Mouse (Mus musculus) cerebellum, adult 8-10 months (tissue): ENCODE results near the gene Slc34a2.

Experiments used
- DNase-seq: peaks from one replicate; pipeline ENCODE4 v3.0.0; 2022

Gene Slc34a2

DNA sequence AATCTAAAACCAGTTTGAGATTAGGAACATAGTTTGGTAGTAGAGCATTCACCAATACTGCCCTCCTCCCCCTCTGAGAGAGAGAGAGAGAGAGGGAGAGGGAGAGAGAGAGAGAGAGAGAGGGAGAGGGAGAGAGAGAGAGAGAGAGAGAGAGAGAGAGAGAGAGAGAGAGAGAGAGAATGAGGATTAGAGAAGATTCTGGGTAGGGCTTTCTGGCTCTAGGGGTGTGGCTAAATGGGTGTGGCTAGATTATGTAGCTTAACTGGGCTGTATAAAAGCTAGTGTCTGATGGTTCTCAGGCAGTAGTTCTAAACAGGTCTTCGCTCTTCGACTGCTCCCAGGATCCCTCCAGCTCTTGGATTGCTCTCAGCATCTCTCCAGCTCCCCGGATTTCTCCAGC lies at the start of gene Slc34a2:
Slc34a2 (plus strand) TSS at position 301 of the 400 bp plus-strand sequence.
- DNase-seq = no peak

DNA sequence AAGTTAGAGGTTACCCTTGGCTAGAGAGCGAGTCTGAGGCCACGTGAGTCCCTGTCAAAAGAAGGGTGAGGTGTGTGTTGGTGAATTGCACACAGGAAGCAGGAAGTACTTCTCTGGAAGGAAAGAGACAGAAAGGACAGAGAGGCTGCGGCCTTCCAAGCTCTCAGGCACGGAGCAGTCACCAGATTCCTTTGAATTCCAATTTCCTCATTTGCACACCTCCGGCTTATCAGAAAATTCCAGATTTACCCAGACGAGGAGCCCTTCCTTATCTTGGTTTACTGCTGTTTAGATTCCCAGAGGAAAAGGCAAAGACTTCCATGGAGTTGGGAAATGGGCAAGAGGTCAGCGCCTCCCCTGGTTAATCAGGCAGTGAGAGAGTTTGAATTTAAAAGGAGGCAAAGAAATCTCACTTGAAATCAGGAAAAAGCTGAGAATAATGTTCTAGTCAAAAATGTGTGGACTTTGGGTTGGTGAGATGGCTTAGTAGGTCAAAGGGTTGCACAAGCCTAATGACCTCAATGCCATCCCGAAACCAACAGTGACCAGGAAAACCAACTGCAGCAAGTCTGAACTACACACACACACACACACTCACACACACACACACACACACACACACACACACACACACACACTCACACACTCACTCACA lies 47.1 kb upstream of the Slc34a2 start:
- no peak for DNase-seq

DNA sequence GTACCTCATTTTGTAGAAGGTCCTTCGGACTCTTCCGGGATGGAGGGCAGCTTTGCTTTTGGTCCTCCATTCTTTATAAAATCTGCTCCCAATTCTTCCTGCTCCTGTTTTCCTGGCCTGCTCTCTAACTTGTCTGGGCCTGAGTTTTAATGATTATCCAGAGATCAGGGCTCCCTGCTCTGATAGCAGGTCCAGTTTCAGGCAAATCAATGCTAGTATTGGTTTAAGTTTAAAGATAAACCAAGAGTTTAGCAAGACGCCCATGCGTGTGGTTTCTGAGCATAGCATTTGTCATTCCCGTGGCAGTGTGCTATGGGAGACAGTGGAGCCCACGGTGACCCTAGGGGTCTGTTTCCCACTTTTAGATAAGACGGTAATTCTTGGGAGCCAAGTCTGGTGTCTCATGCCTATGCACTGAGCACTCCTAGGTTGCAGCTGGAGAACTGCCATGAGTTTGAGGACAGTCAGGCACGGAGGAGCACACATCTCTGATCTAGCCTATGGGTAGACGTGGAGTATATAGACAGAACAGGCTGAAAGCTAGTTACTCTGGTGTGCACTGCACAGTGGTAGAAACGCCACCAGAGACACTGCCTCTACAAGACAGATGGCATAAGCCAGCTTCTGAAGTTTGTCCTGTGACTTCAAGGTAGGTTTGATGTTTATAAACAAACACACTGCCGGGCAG lies 45.5 kb upstream of the Slc34a2 start:
- no peak for DNase-seq

DNA sequence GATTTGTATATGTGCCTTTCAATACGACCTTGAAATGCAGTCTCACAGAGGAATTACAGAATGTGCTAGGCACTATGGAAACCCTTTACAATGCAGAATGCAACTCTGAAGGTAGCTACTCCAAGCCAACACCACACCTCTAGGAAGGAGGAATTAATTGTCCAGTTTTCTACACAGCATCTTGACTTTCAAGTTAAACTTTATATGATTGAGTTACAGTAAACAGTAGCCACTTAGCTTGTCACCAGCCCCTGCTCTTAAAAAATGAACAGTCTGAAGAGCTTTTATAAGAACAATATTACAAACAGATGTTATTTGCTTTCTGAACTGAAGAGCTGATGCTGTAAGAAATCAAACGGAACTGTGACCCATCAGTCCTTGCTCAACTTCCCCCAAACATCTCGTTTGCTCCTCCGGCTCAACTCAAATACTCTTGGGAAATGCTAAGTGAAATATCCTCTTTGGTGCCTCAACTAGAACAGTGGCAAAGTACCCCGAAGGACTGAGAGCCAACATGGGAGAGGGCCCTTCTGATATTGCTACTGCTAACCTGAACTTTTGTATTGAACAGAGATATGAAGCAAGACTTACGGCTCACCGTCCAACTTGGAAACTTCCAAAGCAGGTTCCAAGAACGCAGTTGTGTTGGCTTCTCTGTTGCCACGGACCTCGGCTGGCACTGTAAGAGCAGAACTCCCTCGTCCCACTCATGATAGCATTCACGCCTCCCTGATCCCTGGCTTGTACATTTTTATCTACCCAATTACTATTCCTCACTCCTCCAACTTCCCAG lies 44.2 kb upstream of the Slc34a2 start:
- no peak for DNase-seq

DNA sequence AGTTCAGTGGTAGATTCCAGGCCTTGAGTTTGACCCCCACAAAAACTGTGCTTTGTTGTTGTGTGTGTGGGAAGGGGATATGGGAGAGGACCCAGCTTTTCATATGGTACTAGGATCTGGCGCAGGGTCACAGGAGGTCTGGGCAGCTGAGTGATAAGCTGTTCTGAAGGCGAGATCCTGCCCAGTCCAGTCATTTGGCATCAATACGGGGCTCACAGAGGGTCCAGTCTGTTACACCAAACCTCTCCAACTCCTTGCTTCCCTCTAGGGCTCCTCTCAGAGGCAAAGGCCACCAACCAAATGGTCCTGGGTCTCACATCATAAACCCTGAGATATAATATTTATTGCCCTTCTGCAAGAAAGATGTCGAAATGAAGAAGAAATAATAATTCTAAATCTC lies 42.4 kb upstream of the Slc34a2 start:
- DNase-seq = no peak

DNA sequence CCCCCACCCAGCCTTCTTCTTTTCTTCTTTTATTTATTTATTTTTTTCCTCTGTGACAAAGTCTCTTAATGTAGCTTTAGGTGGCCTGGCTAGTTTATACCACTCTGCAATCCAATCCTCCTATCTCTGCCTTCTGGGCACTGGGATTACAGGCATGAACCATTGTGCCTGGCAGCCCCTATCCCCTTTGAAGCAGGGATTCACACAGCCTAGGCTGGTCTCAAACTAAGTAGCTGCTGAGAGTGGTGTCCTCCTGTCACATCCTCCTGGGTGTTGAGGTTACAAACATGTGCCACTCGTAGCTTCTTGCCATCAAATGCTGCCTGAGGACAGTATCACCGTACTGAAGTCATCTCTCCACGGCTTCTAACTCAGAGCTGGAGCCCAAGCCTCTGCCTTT lies 41.7 kb upstream of the Slc34a2 start:
- DNase-seq = no peak

DNA sequence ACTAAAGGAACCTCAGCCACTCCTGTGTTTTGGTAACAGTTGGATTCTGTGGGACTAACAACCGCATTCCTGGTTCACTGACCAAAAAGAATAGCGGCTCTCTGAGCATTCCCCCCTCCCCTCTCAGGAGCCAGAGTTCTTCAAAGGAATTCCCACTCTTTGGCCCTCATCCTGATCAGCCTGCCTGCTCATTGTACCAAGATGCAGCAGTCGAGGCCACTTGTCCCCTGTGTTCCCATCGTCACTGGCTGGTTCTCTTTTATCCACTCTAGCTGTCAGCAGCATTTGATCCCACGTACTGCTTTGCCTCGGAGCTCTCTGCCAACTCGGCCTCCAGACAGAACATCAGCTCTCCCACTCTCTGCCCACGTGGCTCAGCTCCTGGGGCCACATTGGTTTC lies 41.3 kb upstream of the Slc34a2 start:
- no peak for DNase-seq

DNA sequence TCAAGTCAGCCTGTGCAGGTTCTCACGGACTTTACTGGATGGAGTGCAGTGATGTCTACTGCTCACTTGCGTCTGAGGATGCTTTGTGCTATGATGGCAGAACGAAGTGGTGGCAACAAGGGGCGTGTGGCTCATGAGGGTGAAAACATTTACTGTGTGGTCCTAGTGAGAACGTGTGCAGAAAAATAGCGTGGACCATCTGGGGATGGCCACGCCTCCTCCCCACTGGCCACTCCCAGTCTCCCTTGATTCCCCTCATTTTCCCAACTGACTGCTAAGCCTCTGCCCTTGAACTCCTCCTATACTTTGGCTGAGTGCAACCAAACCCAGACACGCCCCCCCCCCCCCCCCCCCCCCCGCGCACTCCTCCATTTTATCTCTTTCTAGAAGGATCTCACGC lies 40.8 kb upstream of the Slc34a2 start:
- DNase-seq = no peak

DNA sequence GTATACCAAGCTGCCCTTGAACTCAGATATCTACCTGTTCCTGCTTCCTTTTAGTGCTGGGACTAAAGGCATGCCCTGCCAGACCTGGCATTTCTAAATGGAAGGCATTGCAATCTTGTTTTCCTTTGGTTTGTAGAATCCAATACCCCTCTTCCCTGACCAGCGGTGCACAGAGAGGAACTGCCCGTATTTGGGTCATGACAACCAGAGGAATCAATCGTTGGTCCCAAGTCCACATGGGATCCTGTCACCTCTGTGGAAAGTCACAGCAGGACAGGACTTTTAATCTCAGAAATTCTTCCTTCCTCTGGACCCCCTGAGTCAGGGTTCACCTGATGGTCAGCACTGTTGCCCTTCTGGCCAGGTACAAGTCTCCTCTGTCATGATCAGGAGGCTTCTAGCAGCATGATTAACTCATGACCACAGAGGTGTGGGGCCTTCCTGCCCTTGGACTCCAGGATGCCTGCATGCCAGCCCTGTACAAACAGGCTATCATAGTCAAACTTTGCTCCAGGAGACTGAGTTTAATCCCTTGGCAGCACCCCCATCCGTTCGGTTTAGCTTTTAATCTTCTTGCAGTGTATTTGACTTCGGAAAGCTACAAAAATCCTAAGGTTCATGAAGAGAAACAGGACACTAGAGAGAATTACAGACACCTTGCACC lies 39.7 kb upstream of the Slc34a2 start:
- DNase-seq = no peak

DNA sequence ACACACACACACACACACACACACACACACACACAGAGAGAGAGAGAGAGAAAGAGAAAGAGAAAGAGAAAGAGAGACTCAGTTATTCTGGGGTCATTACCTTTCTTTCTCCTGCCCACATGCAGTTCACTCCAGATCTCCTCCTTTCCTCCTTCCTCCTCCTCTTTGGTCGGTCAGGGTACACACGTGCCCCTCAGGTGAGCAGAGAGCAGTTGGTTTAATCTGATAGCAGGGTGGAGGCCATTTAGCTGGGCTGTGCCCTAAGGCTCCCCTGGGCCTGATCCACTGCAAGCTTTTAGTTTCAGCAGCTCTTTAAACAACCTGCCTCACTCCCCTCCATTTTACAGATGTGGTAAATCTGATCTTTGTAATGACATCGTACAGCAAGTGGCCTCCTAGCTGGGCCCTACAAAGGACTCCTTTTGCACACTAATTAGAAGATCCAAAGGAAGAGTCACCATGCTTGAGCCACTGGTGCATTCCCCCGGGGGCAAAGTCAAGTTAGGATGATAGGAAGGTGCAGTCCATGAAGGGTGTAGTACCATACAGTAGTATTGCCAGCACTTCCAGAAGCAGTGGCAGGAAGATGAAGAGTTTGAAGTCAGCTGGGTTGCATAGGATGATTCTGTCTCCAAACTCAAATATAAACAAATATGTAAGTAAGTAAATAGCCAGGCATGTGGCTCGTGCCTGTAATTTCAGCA lies 37.6 kb upstream of the Slc34a2 start:
- no peak for DNase-seq

DNA sequence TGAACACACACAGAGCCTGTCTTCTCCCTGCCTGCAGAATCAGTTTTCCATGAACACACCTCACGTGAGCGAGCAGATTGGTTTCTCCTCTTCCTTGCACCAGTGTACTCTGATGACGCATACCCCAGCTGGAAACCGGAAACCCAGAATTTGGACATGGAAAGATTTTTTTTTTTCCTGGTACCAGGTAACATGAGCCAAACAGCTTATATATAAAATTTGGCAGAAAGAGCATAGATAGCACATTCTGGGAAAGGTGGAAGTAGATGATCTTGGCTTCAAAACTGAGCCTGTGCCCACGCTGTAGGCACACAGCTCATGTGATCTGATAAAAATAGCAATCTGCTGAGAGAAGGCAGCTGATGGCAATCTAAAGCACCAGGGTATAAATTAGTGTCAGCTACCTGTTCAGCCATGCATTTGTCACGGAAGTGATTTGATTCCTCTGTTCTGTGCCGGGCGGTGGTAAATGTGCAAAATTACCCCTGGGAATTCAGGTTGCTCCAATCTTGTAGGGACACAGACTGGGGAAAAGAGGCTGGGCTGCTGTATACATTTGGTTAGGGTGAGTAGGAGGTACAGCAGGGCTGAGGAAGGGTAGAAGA lies 35.2 kb upstream of the Slc34a2 start:
- peak; percentile 46 for DNase-seq

DNA sequence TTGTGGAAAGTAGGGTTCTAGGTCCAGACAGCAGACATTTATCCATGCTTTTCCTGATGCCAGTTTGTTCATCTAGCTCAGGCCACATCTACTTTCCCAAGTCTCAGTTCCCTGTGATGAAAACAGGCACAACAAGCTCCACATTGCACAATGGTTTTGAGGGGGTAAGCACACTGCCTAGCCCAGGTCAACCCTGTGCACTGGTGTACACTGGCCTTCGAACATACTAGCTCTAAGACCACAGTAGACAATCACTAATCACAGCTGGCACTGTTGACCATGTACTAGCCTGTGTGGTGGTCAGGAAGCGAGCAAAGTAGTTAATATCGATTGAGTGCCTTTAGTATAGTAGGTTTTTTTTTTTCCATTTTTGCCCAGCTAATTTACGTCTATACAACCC lies 34.4 kb upstream of the Slc34a2 start:
- no peak for DNase-seq

DNA sequence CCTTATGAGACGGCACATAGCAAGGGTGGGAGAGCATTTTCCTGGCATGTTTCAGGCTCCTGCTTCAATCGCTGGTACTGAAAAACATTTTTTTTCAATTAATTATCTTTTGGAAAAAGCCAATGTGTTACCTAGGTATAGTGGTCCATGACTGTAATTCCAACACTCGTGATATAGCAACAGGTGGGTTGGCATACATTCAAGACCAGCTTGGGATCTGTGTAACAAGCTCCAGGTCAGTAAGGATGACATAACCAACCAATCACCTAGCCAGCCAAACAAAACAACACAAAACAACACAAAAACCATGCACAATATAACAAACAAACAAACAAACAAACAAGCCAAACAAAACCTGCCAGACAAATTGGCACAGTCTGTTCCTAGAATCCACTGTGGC lies 33.9 kb upstream of the Slc34a2 start:
- DNase-seq = no peak

DNA sequence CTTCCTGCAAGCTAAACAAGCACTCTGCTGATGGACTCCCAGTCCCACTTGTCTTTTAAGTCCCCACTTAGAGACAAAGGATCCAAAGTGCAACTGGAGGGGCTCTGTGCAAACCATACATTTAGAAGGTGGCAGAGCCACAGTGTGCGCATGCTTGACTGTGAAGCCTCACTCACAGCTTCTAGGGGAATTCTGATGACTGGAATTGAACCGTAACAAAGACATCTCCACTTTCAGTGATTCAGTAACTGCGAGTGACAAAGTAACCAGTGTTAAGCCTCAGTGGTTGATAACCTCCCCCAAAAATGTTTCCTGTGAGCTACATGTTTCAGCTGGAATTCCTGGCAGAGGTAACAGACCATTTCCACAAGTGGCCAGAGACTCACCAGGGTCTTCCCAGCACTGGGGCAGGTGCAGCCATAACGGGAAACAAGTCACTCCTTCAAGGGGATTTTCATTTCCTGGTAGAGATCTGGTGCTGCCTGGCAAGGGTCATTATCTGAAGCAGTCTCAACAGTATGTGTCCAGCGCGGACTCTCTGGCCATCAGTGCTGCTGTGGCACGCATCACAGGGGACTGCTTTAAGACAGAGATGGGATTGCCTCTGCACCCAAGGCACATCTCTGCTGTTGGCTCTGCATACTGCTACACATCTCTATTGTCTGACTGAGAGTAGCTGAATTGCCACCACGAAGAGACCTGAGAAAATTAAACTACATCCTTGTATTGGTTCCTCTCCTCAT lies 28.7 kb upstream of the Slc34a2 start:
- DNase-seq = no peak

DNA sequence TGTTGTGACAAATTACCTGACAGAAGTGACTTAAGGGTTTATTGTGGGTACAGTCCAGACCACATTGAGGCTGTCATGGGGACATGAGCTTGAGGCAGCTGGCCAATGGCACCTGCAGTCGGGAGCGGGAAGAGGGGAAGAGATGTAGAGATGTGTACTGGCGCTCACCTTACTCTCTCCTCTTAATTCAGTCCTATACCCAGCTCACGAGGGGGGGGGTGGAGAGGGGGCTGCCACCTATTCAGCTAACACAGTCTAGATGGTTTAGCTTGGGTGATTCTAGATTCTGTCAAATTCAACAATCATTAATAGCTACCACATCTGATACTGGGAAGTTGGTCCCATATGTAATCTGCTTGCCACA lies 28.1 kb upstream of the Slc34a2 start:
- DNase-seq = no peak

DNA sequence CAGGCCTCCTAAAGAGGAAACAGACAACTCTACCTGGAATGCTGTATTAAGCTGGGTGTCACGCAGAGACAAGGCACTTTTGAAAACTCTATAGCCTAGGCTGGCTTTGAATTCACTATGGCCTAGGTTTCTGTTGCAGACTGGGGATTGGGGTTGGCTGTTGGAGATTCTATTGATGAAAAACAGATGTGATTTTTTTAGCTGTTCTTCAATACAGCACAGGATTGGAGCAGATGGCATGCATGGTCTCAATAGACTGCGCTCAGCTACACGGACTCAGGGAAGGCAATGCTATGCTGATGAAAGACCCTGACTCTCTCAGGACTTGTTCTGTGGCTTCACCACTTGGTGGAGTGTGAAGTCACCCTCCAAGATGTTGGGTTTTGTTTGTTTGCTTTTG lies 26.6 kb upstream of the Slc34a2 start:
- DNase-seq = no peak

DNA sequence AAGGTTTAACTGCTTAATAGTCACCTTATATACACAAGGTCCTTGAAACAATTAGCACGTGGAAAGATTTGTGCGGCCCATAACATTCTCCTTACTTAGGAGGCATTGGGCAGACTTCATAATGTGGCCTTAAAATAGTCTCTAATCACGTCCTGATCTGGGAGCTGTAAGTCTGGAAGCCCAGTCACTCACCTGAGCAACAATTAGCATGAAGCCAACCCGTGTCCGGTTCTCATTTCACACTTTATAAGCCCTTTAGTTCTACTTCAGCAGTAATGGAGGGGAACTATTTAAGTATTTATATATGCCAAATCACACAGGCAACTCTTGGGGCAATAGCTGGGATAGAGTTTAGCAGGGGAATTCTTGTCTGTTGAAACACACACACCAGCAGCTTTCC lies 21.3 kb upstream of the Slc34a2 start:
- no peak for DNase-seq

DNA sequence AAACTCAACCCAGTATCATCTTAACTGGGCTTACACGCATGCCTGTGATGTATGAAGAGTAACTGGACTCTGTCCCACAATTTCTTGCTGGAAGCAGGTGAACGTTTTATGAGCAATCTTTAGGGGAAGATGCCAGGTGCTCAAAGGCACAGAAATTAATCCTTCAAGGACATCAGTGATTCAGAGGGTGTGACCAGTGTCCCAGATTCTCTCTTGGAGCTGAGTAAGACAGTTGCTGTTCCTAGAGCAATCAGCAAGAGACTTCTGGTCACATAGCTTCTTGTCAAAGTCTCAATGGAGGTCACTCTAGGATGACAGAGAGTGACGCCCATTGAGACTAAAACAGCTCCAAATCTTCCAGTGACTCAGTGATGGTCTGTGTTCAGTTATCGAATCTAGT lies 19.6 kb upstream of the Slc34a2 start:
- no peak for DNase-seq

DNA sequence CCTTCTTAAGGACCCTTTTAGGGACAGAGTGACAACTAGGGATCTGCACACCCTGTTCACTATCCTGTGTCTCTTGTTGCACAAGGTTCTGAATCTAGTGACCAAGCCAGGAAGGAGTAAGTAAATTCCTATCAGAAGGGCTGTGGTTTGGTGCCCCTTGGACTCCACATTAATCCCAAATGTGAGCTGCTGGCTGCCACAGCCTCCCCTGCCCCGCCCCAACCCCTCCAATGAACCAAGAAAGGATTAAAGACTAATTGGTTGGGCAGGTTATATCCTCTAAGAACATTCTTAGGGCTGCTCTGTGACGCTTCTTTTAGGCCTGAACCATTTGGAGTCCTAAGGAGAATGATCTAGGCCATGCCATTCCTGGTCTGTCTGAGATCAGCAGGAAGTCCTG lies 14.4 kb upstream of the Slc34a2 start:
- DNase-seq = no peak

DNA sequence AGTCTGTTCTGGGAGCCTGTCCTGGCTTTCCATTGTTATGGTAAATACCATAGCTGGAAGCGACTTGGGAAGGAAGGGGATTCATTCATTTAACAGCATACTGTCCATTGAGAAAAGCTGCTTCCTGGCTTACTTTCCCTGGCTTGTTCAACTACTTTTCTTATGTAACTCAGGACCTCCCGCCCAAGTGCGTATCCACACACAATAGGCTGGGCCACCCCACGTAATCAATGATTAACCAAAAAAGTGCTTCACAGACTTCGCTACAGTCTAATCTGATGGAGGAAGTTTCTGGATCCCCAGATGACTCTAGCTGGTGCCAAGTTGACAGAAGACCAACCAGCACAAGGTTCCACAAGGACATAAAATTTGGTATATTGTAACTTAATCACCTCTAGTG lies 14.0 kb upstream of the Slc34a2 start:
- DNase-seq = no peak

DNA sequence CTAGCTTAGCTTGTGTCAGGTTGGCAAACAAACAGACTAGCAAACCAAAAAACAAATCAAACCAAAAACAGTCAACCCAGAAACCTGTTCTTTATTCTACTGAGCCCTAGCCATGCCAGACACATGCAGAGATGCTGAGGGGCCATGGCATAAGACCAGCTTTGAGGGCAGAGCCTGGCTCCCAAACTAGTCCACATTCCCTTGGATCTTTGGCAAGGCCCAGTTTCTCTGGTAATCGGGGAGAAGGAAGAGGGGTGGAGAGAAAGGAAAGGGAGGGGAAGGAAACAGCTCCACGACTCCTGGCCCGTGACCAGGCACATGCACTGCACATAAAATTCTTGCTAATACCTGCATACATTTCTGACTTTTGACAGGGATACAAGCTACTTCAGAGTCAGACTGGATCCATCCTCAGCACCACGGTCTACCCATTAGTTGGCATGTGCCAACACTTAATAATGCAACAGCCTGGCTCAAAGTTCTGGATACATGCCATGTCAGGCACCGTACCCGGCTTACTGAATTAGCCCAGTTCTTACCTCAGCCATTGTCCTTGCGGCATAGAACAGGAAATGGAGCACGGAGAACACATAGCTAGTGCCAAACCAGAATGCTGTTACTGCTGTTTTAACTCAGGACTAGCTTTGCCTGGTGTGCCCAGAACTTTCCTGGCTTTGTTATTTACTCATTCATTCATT lies 12.5 kb upstream of the Slc34a2 start:
- DNase-seq = peak; percentile 49
